Mouse (Mus musculus) thymus, adult 2 months (tissue): ENCODE data around the gene Parvb. TPM values are rescaled to one million over a fixed set of nuclear protein-coding genes. Genes with fewer than 3 reads are reported as not detected.
A peak's percentile ranks its signal among the peaks of the same experiment; 100 is the strongest.

ENCODE experiments used
- DNase-seq: peaks from one replicate; pipeline ENCODE4 v3.0.0; 2021
- H3K27ac ChIP-seq: fragments of 200-500 bp; 2 replicates; pipeline ENCODE4 v1.5.1; 2012; ENCODE audit warnings: low read length, control low read depth; ENCODE audit not compliant: control insufficient read depth, insufficient read depth
- H3K27me3 ChIP-seq: fragments of 200-500 bp; 2 replicates; pipeline ENCODE4 v1.6.1; 2012; ENCODE audit warnings: mild to moderate bottlenecking, low read length, moderate library complexity, mixed read lengths; ENCODE audit not compliant: control insufficient read depth, insufficient read depth
- H3K36me3 ChIP-seq: fragments of 200-500 bp; 2 replicates; pipeline ENCODE4 v1.6.1; 2012; ENCODE audit warnings: mild to moderate bottlenecking, low read length, moderate library complexity; ENCODE audit not compliant: control insufficient read depth, insufficient read depth
- H3K4me1 ChIP-seq: fragments of 200-500 bp; replicated peaks from 2 replicates; pipeline ENCODE4 v1.6.1; 2012; ENCODE audit warnings: low read length; ENCODE audit not compliant: control insufficient read depth, insufficient read depth
- H3K4me3 ChIP-seq: fragments of 200-500 bp; 2 replicates; pipeline ENCODE4 v1.5.1; 2012; ENCODE audit warnings: mild to moderate bottlenecking, low read length, control low read depth, moderate library complexity; ENCODE audit not compliant: control insufficient read depth, insufficient read depth
- CTCF ChIP-seq: fragments of 200-500 bp; IDR thresholded peaks from 2 replicates; pipeline ENCODE4 v1.5.1; 2012; ENCODE audit warnings: mild to moderate bottlenecking, control low read depth, low read length, moderate library complexity, borderline replicate concordance; ENCODE audit not compliant: control insufficient read depth, poor library complexity, insufficient read depth; ENCODE audit errors: extremely low read depth
- POLR2A ChIP-seq: fragments of 200-500 bp; IDR thresholded peaks from 2 replicates; pipeline ENCODE4 v1.6.1; 2012; ENCODE audit warnings: mild to moderate bottlenecking, low read length, control low read depth, moderate library complexity; ENCODE audit not compliant: control insufficient read depth, poor library complexity, insufficient read depth; ENCODE audit errors: extremely low read depth
- WGBS: fragments of 180-500 bp; shearing (Covaris S2); methylation state at CpG from one replicate; pipeline ENCODE4 v1.1.7; 2018; 5-methylcytosine and 5-hydroxymethylcytosine counted together
- polyA plus RNA-seq: library from polyadenylated mRNA; depleted of rRNA; stranded (reverse); fragments of >200 nt; gene quantifications from 2 replicates; pipeline ENCODE4 v1.2.3, GENCODE M21; 2012; rRNA removed

The Parvb gene
- 3.3 and 6.8 TPM in 2 replicates for polyA plus RNA-seq

DNA sequence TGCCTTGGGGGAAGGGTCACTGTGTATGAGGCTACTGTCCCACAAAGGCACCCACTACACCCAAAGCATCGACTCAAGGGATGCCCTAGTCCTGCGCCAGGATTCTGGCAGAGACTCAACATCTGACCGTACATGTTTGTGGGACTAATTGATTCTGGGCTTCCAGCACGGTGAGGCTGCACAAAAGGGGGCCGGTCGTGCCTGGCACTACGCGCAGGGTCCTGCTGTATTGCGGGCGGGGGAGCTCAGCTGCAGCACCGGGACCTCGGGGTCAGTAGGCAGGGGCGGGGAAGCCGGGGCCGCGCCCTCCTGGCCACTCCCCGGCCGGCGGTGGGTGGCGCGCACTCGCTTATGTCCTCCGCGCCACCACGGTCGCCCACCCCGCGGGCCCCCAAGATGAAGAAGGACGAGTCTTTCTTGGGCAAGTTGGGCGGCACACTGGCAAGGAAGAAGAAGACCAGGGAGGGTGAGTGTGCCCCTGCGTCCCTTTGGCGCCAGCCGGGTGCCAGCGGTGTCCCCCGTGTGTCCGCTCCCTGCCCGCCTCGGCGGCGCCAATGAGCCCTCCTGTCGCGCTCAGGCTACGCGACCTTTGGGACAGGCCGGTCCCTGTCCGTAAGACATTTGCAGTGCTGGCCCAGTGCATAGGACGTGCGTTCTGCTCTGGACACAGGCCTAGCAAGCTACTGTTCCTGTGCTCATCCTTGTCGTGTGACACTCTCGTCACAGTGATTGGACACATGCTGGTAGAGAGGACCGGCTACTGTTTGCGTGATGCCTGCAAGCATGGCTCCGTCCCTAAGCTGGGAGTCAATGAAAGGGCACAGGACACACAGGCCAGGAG is at the start of gene Parvb:
Gene Parvb, plus strand, starts transcription at position 323 of the 841 bp plus-strand sequence.
- 7% methylated on average over 53 of the region's 53 CpGs for WGBS
- TF ChIP-seq POLR2A (no peak), CTCF (no peak)
- H3K27me3 ChIP-seq, result peaks cover 5% of the 10 kb centered on the region; the same call in 1 of the 2 replicates
- no peak within 1 kb of the TSS for H3K27ac ChIP-seq
- no peak for DNase-seq
- no peaks in the 10 kb centered on the region for H3K36me3 ChIP-seq
- H3K4me3 ChIP-seq, result peak within 1 kb of the TSS; percentile 7; the same call in 1 of the 2 replicates
- H3K4me1 ChIP-seq, result no peaks in the 10 kb centered on the region

DNA sequence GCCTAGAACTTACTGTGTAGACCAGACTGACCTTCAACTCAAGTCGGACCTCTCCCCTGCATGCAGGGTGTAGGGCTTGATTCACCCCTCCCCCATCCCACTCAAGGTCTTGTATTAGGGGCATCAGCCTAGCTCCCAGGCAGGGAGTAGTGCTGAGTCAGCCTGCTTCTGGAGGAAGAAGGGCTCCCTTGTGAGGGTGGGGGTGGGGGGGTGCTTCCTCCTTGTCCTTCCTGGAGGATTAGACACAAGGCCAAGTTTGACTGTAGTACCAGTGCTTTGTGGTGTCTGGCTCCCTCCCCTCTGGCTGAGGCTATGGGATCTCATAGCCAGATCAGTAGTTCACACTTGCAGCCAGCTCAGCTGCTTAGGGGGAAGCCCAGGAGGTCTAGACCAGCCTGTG is 47.9 kb upstream of the Parvb start:
- no peak for DNase-seq
- H3K27ac ChIP-seq, result no peak overlapping the region
- H3K4me1 ChIP-seq, result 0 out of 2 replicates have a peak, but pooled peaks cover 2% of the 10 kb centered on the region
- no peak overlapping the region for H3K4me3 ChIP-seq
- no peak for TF ChIP-seq POLR2A
- no peak for TF ChIP-seq CTCF
- WGBS, result 10% methylated on average over 1 of the region's 1 CpGs
- no peaks in the 10 kb centered on the region for H3K27me3 ChIP-seq
- H3K36me3 ChIP-seq, result no peaks in the 10 kb centered on the region

DNA sequence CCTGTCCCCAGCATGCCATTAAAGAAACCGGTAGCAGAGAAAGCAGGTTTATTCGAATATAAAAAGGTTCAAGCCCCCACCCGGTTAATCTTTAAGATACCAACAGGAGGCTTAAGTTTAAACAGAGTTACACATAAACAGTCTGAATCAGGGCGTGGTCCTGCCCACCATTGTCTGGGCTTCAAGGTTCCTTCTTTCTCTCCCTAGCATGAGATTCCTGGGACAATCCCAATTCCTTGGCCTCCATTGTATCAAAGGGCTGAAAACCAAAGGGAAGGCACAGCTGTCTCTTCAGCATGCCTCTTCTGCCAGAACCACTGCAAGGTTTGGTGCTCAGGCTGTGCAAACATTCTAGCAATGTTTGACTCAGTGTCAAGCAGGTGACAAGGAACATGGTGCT is 45.6 kb upstream of the Parvb start:
- 91% methylated on average over 4 of the region's 4 CpGs for WGBS

DNA sequence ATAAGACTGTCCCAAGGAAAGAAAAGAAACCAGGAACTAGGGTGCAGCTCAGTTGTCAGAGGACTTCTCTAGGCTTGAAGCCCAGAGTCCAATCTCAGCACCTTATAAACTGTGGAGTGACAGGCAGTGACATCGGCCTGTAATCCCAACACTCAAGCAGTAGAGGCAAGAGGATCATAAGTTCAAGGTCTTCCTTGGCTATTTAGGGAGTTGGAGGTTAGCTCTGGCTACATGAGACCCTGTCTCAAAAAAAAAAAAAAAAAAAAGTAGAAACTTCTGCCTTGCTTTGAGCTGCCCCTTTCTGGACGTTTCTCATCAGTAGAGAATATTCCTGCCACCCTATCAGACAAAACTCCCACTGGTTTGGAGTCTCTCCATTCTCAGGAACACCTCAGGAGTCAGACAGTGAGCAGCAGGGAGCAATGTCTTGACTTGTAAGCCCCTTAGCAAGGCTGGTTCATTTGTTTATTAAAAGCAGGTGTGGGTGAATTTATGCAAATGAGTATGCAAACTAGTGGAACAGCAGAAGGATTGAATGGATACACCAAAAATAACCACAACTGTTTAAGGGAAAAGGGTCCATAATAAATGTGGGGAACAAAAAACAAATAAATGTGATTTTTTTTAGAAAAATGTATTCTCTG is 42.8 kb upstream of the Parvb start:
- no peak overlapping the region for H3K27ac ChIP-seq
- no peak for TF ChIP-seq CTCF
- TF ChIP-seq POLR2A, result no peak
- peaks cover 12% of the 10 kb centered on the region for H3K4me1 ChIP-seq
- no peak for DNase-seq
- WGBS, result 79% methylated on average over 2 of the region's 2 CpGs
- H3K27me3 ChIP-seq, result no peaks in the 10 kb centered on the region
- H3K36me3 ChIP-seq, result no peaks in the 10 kb centered on the region
- H3K4me3 ChIP-seq, result no peak overlapping the region

More for the DNA sequence above, 45.6 kb upstream of the Parvb start:
- H3K27me3 ChIP-seq, result no peaks in the 10 kb centered on the region
- TF ChIP-seq POLR2A, result no peak
- no peak for TF ChIP-seq CTCF
- no peak overlapping the region for H3K4me3 ChIP-seq
- DNase-seq, result no peak
- no peak overlapping the region for H3K27ac ChIP-seq
- H3K36me3 ChIP-seq, result no peaks in the 10 kb centered on the region
- H3K4me1 ChIP-seq, result no peaks in the 10 kb centered on the region

DNA sequence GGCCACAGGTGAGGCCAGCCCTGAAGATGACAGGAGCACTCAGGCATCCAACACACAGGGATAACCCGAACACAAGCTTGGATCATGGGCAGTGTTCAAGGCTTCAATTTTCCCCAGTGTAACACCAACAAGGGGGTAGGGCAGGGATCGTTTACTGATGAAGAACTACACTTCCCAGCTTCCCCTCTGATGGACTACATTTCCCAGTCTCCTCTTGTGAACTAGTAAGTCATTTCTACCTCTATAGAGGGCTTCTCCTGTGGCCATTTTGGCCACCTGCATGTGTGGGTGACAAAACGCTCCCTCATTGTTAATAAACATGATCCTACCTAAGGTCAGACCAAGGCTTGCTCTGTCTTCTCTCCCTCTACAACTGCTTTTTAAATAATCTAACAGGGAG is 42.0 kb upstream of the Parvb start:
- TF ChIP-seq CTCF (no peak), POLR2A (no peak)
- Histone ChIP-seq H3K4me3 (no peak overlapping the region), H3K27me3 (no peaks in the 10 kb centered on the region), H3K4me1 (peaks cover 12% of the 10 kb centered on the region), H3K36me3 (no peaks in the 10 kb centered on the region), H3K27ac (no peak overlapping the region)
- WGBS, result 62% methylated on average over 3 of the region's 3 CpGs
- DNase-seq, result no peak

DNA sequence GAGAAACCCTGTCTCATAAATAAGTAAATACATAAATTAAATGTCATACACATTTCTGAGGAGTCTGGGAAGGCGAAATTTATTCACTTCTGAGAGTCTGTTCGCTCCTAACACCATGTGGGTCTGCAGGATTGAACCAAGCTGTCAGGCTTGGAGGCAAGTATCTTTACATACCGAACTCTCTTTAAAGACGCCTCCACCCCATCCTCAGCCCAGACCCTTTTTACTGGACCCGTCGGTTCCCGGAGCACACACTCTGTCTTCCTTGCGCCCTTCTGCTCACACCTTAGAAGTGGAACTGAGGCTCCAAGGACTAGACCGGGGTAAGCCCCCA is 40.2 kb upstream of the Parvb start:
- Histone ChIP-seq H3K27ac (peak overlapping the region; percentile 46; the same call in 1 of the 2 replicates), H3K4me1 (peaks cover 12% of the 10 kb centered on the region), H3K36me3 (peaks cover 5% of the 10 kb centered on the region), H3K4me3 (peak overlapping the region; percentile 87), H3K27me3 (no peaks in the 10 kb centered on the region)
- WGBS, result 5% methylated on average over 9 of the region's 9 CpGs
- DNase-seq, result no peak
- TF ChIP-seq POLR2A (no peak), CTCF (0 out of 2 replicates have a peak, but pooled peaks have one; percentile 5)
